Mouse (Mus musculus) heart, embryonic 13.5 days (tissue): ENCODE data around the gene Mdga1. TPM values are rescaled to one million over a fixed set of nuclear protein-coding genes. Genes with fewer than 3 reads are reported as not detected.

Experiments
- ATAC-seq: fragments of 200-750 bp; cut with Nextera tagmentation; 2 replicates; pipeline ENCODE4 v1.8.0; 2017; ENCODE audit warnings: moderate TSS enrichment; ENCODE audit not compliant: insufficient number of reproducible peaks, low FRiP score, low TSS enrichment; ENCODE audit errors: extremely low read depth
- H3K27ac ChIP-seq: fragments of 300-500 bp; sonication (generic); replicated peaks from 2 replicates; pipeline ENCODE4 v1.5.1; 2015; ENCODE audit warnings: moderate library complexity, mild to moderate bottlenecking, inconsistent platforms
- H3K27me3 ChIP-seq: fragments of 300-500 bp; sonication (generic); replicated peaks from 2 replicates; pipeline ENCODE4 v1.6.1; 2015; ENCODE audit warnings: mild to moderate bottlenecking, inconsistent platforms
- H3K36me3 ChIP-seq: fragments of 300-500 bp; sonication (generic); 2 replicates; pipeline ENCODE4 v1.6.1; 2015; ENCODE audit warnings: mild to moderate bottlenecking, inconsistent platforms
- H3K4me1 ChIP-seq: fragments of 300-500 bp; sonication (generic); 2 replicates; pipeline ENCODE4 v1.6.1; 2015; ENCODE audit warnings: inconsistent platforms
- H3K4me2 ChIP-seq: fragments of 300-500 bp; sonication (generic); 2 replicates; pipeline ENCODE4 v1.6.1; 2015; ENCODE audit warnings: inconsistent platforms, mild to moderate bottlenecking, moderate library complexity
- H3K4me3 ChIP-seq: fragments of 300-500 bp; sonication (generic); 2 replicates; pipeline ENCODE4 v1.5.1; 2015; ENCODE audit warnings: moderate library complexity, mild to moderate bottlenecking, inconsistent platforms
- H3K9ac ChIP-seq: fragments of 300-500 bp; sonication (generic); 2 replicates; pipeline ENCODE4 v1.6.1; 2015; ENCODE audit warnings: inconsistent platforms, mild to moderate bottlenecking, moderate library complexity
- H3K9me3 ChIP-seq: fragments of 300-500 bp; sonication (generic); 2 replicates; pipeline ENCODE4 v1.6.1; 2016; ENCODE audit warnings: inconsistent platforms
- WGBS: fragments of 180-500 bp; shearing (Covaris S2); methylation state at CpG from one replicate; pipeline ENCODE4 v1.1.7; 2015; ENCODE audit warnings: mixed read lengths; 5-methylcytosine and 5-hydroxymethylcytosine counted together
- polyA plus RNA-seq: library from polyadenylated mRNA; unstranded; fragments of >200 nt; fragmentation: Nextera tagmentation; extraction: Ambion mirVana; gene quantifications from 2 replicates; pipeline ENCODE4 v1.2.1, GENCODE M21; 2015

Mdga1 gene
- polyA plus RNA-seq, 1 experiment from 2014 or later = 4.4 TPM

GRCm38 (mm10) chr17:29896181-29897054 lies 73.5 kb downstream of the Mdga1 start:
- Histone ChIP-seq H3K27me3 (peaks cover 9% of the 10 kb centered on the region), H3K4me1 (peaks cover 3% of the 10 kb centered on the region; the same call in 1 of the 2 replicates), H3K4me2 (no peak overlapping the region), H3K9ac (no peak overlapping the region), H3K27ac (no peak overlapping the region), H3K9me3 (no peaks in the 10 kb centered on the region), H3K36me3 (no peaks in the 10 kb centered on the region), H3K4me3 (no peak overlapping the region)
- peak; percentile 51; the same call in 1 of the 2 replicates for ATAC-seq
- WGBS = 27% methylated on average over 7 of the region's 7 CpGs

GRCm38 (mm10) chr17:29895566-29895965 lies 74.3 kb downstream of the Mdga1 start:
- no peak overlapping the region for H3K27ac ChIP-seq
- peaks cover 18% of the 10 kb centered on the region for H3K27me3 ChIP-seq
- H3K9ac ChIP-seq = no peak overlapping the region
- no peaks in the 10 kb centered on the region for H3K9me3 ChIP-seq
- H3K4me1 ChIP-seq = peaks cover 3% of the 10 kb centered on the region; the same call in 1 of the 2 replicates
- WGBS = 74% methylated on average over 5 of the region's 5 CpGs
- no peaks in the 10 kb centered on the region for H3K36me3 ChIP-seq
- H3K4me2 ChIP-seq = no peak overlapping the region
- no peak overlapping the region for H3K4me3 ChIP-seq
- ATAC-seq = no peak

DNA sequence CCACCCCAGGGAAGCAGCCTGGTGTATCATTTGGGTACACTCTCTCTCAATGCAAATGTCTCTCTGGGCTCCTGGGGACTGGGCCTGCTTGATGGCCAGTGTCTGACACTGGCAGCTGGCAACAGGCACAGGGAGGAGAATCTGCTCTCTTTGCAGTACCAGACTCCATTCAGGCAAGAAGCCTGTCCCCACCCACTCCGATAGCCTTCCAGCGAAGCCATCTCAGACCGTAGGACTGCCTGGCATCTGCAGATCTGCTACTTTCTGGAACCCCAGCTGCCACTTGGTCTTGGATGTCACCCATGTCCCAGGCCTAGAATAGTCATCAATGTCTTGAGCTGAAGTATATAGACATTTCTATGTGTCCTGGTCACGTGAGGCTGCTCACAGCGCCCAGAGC lies 74.9 kb downstream of the Mdga1 start:
- ATAC-seq = no peak
- Histone ChIP-seq H3K4me2 (no peak overlapping the region), H3K9me3 (no peaks in the 10 kb centered on the region), H3K27me3 (peaks cover 24% of the 10 kb centered on the region), H3K4me1 (peaks cover 3% of the 10 kb centered on the region; the same call in 1 of the 2 replicates), H3K36me3 (no peaks in the 10 kb centered on the region), H3K9ac (no peak overlapping the region), H3K4me3 (no peak overlapping the region), H3K27ac (no peak overlapping the region)
- WGBS = 84% methylated on average over 5 of the region's 5 CpGs

GRCm38 (mm10) chr17:29890451-29891110 lies 79.3 kb downstream of the Mdga1 start:
- H3K9me3 ChIP-seq = no peaks in the 10 kb centered on the region
- peaks cover 33% of the 10 kb centered on the region for H3K4me1 ChIP-seq
- H3K4me2 ChIP-seq = no peak overlapping the region
- H3K9ac ChIP-seq = no peak overlapping the region
- H3K27ac ChIP-seq = no peak overlapping the region
- H3K36me3 ChIP-seq = no peaks in the 10 kb centered on the region
- no peak for ATAC-seq
- H3K27me3 ChIP-seq = peaks cover 59% of the 10 kb centered on the region
- no peak overlapping the region for H3K4me3 ChIP-seq
- 57% methylated on average over 7 of the region's 7 CpGs for WGBS

GRCm38 (mm10) chr17:29888981-29889980 lies 80.6 kb downstream of the Mdga1 start:
- H3K36me3 ChIP-seq = no peaks in the 10 kb centered on the region
- no peak overlapping the region for H3K27ac ChIP-seq
- H3K9me3 ChIP-seq = no peaks in the 10 kb centered on the region
- WGBS = under 1% methylated on average over 67 of the region's 67 CpGs
- H3K4me2 ChIP-seq = peak overlapping the region; percentile 97
- peaks cover 70% of the 10 kb centered on the region for H3K27me3 ChIP-seq
- peak overlapping the region; percentile 71 for H3K4me3 ChIP-seq
- no peak for ATAC-seq
- peaks cover 39% of the 10 kb centered on the region for H3K4me1 ChIP-seq
- H3K9ac ChIP-seq = peak overlapping the region; percentile 85

- H3K9me3 ChIP-seq = no peaks in the 10 kb centered on the region
- WGBS = under 1% methylated on average over 84 of the region's 93 CpGs
Observed at GRCm38 (mm10) chr17:29887881-29888826, 81.7 kb downstream of the Mdga1 start.

GRCm38 (mm10) chr17:29887271-29887880 lies 82.5 kb downstream of the Mdga1 start:
- Histone ChIP-seq H3K9ac (peak overlapping the region; percentile 85), H3K4me1 (peaks cover 39% of the 10 kb centered on the region), H3K36me3 (no peaks in the 10 kb centered on the region), H3K27me3 (peaks cover 83% of the 10 kb centered on the region), H3K4me3 (peak overlapping the region; percentile 71), H3K27ac (peak overlapping the region; percentile 49; the same call in 1 of the 2 replicates), H3K9me3 (no peaks in the 10 kb centered on the region), H3K4me2 (peak overlapping the region; percentile 97)
- peak; percentile 9; the same call in 1 of the 2 replicates for ATAC-seq
- under 1% methylated on average over 57 of the region's 57 CpGs for WGBS

More at GRCm38 (mm10) chr17:29887881-29888826, 81.7 kb downstream of the Mdga1 start:
- Histone ChIP-seq H3K9ac (peak overlapping the region; percentile 85), H3K4me3 (peak overlapping the region; percentile 71), H3K4me2 (peak overlapping the region; percentile 97), H3K27me3 (peaks cover 81% of the 10 kb centered on the region), H3K27ac (peak overlapping the region; percentile 49), H3K36me3 (no peaks in the 10 kb centered on the region), H3K4me1 (peaks cover 39% of the 10 kb centered on the region)
- 0 out of 2 replicates have a peak, but pooled peaks have one; percentile 6 for ATAC-seq

- H3K4me3 ChIP-seq = peak overlapping the region; percentile 71
- H3K9me3 ChIP-seq = no peaks in the 10 kb centered on the region
- peaks cover 39% of the 10 kb centered on the region for H3K4me1 ChIP-seq
- H3K27me3 ChIP-seq = peaks cover 80% of the 10 kb centered on the region
- peak overlapping the region; percentile 97 for H3K4me2 ChIP-seq
- peak overlapping the region; percentile 85 for H3K9ac ChIP-seq
- H3K27ac ChIP-seq = no peak overlapping the region
- H3K36me3 ChIP-seq = no peaks in the 10 kb centered on the region
- ATAC-seq = no peak
- under 1% methylated on average over 39 of the region's 39 CpGs for WGBS
Observed at GRCm38 (mm10) chr17:29886655-29887251, 83.1 kb downstream of the Mdga1 start.

GRCm38 (mm10) chr17:29886061-29886460 lies 83.8 kb downstream of the Mdga1 start:
- Histone ChIP-seq H3K9me3 (no peaks in the 10 kb centered on the region), H3K4me3 (peak overlapping the region; percentile 71), H3K4me1 (peaks cover 39% of the 10 kb centered on the region), H3K27me3 (peaks cover 75% of the 10 kb centered on the region), H3K27ac (no peak overlapping the region), H3K36me3 (no peaks in the 10 kb centered on the region), H3K9ac (peak overlapping the region; percentile 85), H3K4me2 (peak overlapping the region; percentile 97)
- WGBS = 4% methylated on average over 4 of the region's 4 CpGs
- no peak for ATAC-seq
